Mouse (Mus musculus): ENCODE data around the gene Cmtm6.

Gene Cmtm6

DNA sequence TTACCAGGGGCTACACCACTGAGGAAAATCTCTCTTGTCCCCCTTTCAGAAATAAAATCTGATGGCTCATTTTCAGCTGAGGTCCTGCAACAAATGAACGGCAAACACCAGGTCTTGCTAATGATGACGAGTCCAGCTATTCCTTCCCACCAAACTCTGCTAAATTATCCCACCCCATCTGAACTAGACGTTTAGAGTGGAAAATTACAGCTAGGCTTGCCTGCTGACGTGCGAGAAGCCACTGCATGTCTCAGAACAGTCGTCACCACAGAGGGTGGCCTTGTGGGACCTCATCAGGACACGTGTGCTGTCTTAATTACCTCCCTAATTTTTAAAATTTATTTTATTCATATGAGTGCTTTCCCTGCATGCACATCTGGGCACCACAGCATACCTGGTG lies 40.6 kb downstream of the Cmtm6 start:
- peak; percentile 36 for DNase-seq

DNA sequence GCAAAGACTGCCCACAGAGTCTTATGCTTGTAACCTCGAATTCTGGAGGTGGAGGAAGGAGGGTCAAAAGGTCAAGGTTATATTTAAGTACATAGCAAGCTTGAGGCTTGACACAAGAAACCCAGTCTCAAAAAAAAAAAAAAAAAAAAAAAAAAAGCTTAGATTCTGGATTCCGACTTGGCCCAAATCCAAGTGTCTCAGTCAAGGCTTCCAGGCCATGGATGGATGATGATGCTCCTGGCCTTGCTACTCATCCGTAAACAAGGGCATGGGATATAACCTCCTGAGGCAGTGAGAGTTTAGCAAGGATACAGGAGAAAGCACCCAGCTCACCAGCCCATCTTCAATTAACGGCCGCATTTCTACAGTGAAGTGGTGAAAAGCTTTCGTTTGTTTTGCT lies 43.7 kb downstream of the Cmtm6 start:
- DNase-seq: no peak

DNA sequence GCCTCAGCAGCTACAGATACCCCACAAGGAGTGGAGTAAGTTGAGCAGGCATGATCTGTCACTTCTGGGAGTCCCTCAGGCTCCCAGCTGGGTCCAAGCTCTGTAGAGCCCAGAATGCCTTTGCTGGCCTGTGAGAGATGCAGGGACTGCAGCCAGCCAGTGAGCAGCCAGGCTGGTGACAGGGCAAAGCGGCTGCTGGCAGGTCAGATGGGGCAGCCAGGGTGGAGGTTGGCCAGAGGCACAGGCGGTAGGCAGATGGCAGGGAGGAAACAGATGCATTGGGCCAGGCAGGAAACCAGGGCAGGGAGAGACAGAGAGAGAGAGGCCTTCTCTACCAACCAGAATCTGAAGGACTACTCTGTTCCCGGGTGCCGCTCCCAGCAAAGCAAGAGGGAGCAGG lies 44.4 kb downstream of the Cmtm6 start:
- DNase-seq: no peak

DNA sequence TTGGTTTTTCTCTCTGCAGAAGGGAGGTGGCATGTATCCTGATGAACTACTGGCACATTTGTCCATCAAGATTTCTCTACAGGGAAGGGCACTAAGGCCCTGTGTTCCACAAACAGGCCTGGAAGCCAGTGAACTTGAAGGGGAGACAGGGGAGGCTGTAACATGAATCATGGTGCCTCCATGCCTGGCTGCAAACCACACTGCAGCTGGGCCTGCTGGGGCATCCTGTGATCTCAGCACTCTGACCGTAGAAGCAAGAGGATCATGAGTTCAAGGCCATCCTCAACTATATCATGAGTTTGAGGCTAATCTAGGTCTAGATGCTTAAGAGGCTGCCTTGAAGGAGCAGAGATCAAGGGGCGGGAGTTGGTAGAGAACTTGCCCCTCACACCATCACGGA lies 45.4 kb downstream of the Cmtm6 start:
- DNase-seq: no peak

DNA sequence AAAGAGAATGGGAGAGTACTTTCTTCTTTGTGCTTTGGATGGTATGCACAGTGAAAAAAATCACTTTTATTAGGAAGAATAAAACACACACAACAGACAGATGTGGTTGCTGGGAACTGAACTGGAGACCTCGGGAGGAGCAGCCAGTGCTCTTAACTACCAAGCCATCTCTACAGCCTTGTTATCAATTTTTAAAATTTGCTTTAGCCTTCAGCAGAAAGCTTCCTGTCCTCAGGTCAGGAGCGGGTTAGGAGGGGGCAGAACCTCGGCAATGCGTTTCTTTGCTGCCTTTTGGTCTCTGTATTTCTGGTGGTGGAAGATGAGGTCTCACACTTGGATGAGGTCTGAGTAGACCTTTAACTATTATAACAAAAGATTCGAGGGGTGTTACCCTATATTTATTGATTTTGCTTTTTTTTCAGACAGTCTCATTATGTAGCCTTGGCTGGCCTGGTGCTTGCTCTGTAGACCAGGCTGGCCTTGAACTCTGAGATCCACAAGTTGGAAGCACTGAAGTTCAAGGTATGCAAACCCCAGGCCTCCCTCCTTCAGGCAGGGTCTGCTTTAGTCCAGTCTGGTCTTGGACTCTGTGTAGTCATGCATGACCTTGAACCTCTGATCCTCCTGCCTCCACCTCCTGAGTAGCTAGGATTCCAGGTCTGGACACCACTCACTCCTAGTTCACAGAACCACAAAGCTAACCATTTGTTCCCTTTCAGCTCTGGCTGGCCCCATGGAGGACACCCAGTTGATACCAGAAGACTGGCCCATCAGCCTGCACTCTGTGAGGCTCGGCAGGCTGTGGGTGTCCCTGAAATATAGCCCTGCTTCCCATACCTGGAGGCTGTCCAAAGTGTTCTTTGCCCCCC lies 46.5 kb downstream of the Cmtm6 start:
- no peak for DNase-seq

DNA sequence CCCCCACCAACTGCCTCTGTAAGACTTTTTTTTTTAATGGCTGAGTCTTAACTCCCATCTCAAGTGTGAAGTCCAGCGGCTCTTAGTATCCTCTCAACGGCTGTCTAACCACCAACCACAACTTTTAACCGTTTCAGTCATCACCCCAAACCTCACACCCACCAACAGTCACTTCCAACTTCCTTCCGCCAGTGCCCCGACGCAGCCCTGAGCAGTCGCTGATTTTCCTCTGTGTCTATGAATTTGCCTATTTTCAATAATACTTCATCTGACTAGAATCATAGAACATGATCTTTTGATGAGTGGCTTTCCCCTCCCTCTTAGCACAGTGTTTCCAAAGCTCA lies 47.1 kb downstream of the Cmtm6 start:
- no peak for DNase-seq

DNA sequence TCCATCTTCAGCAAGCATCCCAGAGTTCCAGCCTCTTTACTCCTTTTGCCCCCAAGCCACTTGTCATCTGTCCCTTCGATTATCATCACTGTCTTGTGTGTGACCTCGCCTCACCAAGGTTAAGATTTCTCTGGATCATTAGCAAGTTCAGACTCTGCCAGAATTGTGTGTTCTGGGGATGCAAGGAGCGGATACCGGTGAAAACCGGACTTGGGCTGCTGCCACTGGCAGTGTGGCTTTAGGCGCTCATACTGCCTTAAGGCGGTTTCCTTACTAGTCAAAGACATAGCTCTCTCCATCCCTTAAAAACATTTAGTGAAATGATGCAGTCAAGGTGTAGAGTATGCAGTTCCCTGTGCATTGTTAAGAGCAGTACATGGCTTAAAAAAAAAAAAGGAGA lies 48.0 kb downstream of the Cmtm6 start:
- DNase-seq: no peak

DNA sequence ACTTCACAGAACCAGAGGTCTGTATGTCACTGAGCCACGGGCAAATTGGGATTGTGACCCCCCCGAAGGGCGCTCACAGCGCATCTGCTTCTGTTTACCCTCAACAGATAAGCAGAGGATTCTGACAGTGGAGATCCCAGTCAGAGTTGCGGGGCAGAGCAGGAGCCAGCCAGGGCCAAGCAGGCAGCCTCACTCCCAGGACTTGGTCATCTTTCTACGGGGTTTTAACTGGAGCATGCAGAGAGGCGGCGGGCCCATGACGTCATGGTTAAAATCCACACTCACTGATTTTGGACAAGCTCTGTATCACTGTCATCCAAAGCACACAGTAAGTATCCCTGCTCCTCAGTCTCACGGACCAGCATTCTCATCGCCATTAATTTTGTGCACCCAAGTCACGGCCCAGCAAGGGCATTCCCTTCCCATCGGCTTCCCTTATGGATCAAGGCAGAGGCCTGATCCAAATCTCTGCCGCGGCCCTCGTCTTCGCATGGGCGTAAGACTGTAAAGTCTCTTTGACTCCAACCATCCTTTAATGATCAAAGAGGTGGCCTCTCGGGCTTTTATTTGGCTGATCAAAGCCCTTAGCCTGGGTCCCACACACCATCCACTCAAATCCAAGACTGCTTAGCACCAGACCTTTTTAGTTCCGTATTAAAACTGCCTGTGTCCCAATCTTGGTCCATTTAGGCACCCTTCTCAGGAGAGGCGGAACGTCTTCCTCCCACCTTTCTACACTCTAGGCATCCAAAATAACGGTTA lies 49.2 kb downstream of the Cmtm6 start:
- no peak for DNase-seq

DNA sequence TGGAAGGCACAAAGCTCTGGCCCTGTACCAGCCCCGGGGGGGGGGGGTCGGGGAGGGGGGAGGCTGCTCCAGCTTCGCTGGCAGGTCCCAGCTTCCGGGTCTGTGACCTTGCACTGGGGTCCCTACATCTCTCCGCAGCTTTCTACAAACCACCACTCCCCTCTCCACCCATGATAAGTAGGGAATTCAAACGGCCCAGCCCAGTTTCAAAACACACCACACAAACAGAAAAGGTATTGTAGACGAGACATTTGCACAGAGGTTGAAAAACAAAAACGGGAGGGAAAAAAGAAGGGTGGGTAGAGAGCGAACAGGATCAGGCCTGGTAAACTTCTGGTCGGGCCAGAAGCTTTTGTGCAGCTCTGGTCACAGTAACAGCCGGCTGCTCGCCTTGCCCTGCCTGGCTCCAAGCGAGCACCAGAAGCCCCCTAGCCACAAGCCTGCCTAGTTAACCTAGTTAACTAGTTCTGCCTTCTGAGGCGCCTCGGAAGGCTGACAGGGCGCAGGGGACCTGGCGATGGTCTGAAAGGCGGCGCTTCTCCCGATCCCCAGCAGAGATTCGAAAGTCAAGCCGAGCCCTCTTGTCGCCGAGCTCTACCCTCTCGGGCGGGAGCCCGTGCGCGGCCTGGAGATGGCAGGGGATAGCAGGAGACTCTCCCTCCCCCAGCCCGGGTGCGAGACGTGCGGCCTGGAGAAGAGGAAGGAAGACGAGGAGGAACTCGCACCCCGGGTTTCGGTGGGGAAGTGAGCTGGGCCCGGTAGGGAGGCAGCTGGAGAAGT lies 50.0 kb downstream of the Cmtm6 start:
- peak; percentile 73 for DNase-seq

DNA sequence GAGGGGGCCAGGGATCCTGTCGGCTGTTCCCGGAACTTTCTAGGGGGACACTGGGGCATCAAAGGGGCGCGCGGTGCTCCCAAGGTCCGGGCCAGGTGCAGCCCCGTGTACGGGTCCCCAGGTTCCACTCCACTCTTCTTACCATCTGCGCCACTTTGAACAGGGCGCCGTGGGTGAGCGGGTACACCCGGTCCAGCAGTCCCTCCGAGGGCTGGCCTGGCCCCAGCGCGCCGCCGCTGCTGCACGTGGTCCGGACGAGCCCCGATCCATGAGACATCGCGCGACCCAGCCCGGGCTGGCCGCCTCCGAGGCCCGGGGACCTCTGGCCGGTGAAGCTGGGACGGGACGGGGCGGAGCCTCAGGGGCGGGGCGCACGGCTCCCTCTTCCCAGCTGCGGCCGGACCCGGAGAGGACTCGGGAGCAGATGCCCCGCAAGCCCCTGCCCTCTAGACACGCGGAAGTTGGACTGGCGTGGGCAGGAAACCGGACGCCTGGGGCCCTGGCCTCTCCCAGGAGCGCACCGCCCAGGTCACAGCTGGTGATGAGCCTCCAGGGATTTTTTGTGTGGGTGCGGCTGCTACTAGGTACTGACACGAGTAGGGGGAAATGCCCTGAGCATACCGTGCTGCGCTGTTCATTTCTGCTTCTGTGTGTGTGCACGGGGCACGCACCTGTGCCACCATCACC lies 50.8 kb downstream of the Cmtm6 start, which contains the start of gene Cmtm7:
Gene Cmtm7, minus strand, starts transcription at position 331 of the 687 bp plus-strand sequence.
- peak; percentile 92 for DNase-seq

DNA sequence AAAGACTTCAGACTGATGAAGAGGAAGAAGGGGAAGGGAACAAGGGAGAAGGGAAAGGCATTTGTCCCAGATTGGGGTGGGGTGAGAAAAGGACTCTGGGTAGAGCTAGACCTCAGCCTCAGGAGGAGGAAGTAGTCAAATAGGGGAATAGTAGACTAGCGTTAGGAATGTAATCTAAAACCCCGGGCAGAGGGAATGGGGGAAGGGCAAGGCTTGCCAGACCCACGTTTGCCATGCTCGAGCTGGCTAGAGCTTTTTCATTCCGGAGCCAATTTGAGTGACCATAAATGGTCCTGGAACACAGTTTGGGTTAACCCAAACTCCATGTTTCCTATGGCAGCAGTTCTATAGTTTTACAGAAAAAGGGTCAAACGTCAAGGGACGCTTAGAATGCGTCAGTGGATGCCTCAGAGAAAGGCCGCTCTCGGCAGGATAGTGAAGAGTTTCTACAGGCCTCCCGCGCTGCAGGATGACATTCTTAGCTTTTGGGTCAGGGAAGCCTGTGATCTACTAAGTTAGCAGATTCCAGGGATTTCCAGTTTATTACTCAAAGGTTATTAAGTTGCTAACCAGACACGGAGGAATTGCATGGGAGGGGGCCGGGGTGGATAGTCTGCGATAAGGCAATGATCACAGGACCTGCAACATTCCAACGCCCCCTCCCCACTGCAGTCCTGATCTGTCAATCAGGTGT lies 54.7 kb downstream of the Cmtm6 start:
- peak; percentile 51 for DNase-seq

DNA sequence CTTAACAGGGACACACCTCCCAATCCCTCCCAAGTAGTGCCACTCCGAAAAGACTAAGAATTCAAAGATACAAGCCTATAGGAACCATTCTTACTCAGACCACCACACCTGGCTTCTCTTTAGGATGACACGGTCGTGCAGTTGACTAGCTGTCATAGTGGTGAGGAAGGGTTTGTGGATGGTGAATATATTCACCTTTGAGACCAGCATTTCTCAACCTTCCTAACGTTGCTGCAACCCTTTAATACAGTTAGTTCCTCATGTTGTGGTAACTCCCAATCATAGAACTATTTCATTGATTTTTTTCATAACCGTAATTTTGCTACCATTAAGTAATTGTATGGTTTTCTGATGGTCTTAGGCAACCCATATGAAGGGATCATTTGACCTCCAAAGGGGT lies 56.2 kb downstream of the Cmtm6 start:
- DNase-seq: no peak

DNA sequence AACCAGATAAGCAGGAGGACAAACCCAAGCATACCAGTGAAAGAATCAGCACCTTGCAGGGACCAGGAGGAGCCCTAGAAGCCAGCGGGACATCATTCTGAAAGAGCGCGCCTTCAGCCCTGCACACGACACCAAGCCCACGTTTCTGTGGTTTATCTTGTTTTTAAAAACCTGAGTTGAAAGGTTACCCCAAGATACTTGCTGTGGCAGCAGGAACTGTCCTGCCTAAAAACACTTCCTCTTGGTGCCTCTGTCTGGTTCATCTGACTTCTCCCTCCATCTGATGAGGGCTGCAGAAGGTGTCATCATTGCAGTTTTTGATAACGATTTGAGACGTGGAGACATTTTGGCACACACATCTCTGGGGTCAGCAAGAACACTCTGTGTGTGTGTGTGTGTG lies 56.8 kb downstream of the Cmtm6 start:
- DNase-seq: no peak

DNA sequence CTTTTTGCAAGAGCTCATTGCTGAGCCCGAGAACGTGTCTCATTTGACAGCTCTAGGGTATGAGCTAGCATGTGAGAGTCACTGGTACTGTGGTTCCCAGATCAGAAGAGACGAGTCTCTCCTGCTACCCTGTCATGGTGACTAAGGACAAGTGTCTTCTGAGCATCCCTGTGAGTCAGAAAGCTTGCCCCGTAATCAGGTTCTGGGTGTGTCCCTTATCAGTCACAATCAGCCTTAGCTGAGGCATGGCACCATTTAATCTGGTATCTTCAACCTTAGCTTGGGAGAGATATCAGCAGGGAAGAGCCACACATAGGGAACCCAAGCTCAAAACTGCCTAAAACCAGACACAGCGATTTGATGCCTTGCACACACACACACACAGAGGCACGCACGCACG lies 57.8 kb downstream of the Cmtm6 start:
- DNase-seq: no peak

DNA sequence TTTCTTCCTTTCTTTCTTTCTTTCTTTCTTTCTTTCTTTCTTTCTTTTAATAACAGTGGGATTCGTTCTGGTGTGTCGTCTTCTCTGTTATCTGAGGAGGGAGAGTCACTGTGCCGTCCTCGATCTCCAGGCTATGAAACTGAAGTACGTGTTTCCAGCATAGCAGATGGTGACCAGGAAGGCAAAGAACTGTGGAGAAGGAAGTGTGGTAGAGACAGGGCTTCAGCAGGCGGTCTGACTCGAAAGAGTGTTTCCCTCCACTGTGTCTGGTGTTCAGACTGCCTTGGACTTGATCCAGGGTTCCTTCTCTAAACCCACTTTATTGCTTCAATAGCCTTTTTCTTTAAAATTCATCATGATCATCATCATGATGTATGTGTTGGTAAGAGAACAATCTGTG lies 58.6 kb downstream of the Cmtm6 start:
- DNase-seq: no peak

DNA sequence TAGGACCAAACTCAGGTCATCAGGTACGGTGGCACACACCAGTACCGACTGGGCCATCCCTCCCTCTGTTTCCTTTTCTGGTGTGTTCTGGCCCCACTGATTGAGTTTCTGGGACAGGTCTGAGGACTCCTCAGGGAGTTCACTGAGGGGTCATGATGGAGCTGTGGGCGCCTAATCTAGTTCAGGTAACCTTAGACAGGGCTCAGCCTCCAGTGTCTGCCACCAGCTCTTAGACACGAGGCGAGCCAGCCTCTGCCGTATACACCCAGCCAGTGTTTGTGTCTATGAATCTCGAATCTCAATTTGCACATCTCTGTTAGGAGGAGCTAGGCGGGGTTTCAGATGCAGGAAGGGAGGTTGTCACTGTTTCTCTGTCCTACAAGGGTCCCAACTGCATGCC lies 59.1 kb downstream of the Cmtm6 start:
- DNase-seq: no peak

DNA sequence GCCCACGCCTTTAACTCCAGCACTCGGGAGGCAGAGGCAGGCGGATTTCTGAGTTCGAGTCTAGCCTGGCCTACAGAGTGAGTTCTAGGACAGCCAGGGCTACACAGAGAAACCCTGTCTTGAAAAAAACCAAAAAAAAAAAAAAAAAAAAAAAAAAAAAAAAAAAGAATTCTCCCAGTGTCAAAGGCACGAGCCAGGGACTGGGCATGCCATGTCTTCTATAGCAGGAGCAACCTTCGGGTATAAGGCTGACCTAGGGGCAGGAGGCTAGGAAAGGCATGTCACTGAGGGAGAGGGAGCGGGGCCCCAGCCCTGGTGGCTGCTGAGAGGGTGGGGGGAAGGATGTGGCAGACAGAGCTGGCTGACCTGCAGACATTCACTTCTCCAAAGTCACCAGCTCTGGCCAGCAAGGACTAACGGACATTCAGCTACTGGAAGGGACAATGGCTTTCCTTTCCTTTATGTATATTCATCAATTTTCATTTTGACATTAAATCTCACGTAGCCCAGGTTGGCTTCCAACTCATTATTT lies 62.9 kb downstream of the Cmtm6 start:
- DNase-seq: no peak

DNA sequence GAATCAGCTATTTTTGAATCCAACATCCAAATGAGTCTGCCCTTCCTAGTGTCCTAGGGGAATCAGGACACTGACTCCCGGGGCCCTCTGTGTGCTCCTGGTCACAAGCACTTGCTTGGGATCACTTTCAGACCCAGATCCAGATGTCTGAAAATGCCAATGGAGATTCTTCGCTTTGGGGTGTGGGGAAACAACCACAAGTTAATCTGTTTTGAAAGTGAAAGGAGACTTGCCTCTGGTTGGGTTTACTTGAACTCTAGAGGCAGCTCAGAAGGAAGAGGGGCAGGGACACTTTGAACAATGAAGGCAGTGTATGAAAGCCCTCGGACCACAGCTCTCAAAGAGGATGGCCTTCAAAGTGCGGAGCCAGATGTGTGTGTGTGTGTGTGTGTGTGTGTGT lies 63.6 kb downstream of the Cmtm6 start:
- DNase-seq: no peak

DNA sequence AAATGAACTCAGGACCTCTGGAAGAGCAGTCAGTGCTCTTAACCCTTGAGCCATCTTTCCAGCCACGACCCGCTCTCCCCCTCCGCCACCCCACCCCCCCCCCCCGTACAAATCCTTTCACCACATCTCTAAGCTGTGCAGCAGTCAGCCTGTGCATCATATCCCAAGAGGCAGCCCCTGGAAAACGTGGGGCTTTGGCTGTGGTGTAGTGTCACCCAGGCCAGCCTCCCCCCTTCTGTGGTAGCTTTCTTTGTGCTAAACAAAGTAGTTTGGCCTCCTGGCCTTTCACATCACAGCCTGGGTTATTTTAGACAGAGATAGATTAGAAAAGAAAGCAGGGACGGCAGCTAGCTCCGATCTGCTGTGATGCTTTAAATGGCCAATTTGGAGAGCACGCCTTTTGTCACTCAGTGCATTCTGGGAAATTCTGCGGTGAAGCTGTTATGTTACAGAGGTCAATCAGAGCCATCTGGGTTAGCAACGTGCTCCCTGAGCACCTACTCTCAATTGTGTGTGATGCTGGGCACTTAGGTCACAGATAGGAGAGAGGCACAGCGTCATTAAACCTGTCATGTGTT lies 65.6 kb downstream of the Cmtm6 start:
- DNase-seq: no peak

DNA sequence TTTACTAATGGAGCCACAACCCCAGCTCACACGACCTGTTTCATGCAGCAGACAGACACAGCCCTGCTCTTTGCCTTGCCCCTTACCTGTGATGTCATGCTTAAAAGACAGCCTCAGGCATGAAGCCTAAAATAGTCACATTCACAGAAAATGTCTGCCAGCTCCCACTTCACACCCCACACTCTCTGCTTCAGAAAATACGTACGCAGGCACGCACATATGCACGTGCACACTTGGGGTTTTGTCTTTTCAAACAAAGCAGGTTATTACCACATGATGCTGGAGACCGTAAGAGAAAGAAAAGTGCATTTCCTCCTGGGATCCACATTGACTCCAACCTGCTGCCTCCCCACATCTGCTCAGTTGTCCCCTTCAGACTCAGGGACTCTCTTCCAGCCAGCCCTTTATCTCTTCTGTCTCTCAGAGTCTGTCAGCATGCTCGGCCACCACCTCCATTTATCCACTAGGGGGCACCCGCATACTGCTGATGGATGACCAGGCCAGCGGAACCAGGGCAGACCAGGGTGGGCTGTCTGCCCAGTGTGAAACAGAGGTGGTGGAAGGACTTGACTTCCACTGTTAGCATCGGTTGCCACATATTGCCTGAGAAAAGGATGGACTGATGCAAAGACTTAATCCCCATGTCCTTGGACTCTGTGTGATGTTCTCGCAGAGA lies 66.6 kb downstream of the Cmtm6 start:
- peak; percentile 92 for DNase-seq

DNA sequence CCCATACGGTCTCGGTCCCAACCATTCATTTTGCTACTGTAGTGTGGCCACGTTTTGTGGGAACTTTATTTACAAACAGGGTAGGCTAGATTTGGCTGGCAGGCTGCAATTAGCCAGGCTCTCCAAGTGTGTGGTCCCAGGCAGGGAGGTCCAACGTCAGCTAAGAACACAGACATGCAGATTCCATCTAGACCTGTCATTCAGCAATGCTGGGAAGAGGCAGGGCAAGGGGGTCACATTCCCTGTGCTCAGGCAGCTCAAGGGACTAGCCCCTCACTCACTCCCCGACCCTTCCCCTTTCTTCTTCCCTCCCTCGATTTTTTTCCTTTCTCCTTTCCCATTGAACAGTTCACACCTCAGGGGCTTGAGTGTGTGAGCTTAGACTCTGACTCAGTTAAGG lies 67.9 kb downstream of the Cmtm6 start:
- no peak for DNase-seq
